In the genomic region with DNA sequence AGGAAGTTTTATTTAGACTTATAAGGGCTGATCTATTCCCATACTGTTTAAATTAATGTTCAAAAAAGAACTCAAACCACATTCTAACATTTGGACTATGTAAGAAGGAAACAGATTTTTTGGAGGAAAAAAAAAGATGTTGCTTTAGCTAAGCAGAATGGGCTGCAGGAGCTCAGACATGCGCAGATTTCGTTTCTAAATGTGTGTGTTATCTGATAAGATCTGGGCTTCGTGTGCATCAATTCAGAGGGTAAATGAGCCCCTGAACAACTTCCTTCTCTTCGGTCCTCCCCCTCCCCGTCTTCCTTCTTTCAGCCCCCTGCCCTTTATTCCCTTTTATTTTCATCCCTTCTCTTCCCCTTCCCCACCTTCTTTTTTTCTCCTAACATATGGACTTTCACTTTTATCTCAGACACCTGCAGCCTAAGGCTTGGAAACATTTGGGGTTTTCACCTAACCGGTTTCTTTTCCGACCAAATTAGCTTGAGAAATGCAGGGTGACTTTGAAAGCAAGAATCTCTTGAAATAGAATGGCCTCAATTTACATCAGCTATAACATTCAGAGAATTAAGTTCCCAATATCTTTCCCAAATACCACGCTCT, we compare ENCODE assay signal across 17 mouse cellular contexts.
DNase-seq lines count a peak whose midpoint lies in the region; ATAC-seq lines count a peak whose summit lies in the region.
"Had no signal": no experiment of that assay in that cellular context is flagged by ENCODE, and none has a peak within 500 bp of the region (broad histone marks: within the 10 kb centered on the region; RNA-seq: fewer than 3 reads in every experiment).

No protein-coding gene starts in this region.

- no peak overlapping the region for H3K4me3 ChIP-seq in forebrain, embryonic 16.5 days (replicated peaks; ENCODE audit: low read length)
- H3K4me3 ChIP-seq: heart, embryonic 15.5 days; hindbrain, embryonic 12.5 days; liver, embryonic 13.5 days had no signal

- no peaks in the 10 kb centered on the region for H3K9me3 ChIP-seq in forebrain, embryonic 16.5 days (ENCODE audit: control insufficient read depth, low read length)
- H3K9me3 ChIP-seq: heart, embryonic 15.5 days; hindbrain, embryonic 12.5 days; liver, embryonic 13.5 days had no signal

- no peaks in the 10 kb centered on the region for H3K36me3 ChIP-seq in forebrain, embryonic 16.5 days (ENCODE audit: control insufficient read depth, insufficient read depth)
- H3K36me3 ChIP-seq: G1E; heart, embryonic 15.5 days; hindbrain, embryonic 12.5 days; liver, embryonic 13.5 days had no signal

- WGBS in forebrain, embryonic 16.5 days = 73% methylated on average over 8 of the region's 8 CpGs

- peak; percentile 64 for ATAC-seq in frontal cortex, adult (ENCODE audit: low TSS enrichment)
- no peak for ATAC-seq in forebrain, embryonic 16.5 days

- no peaks in the 10 kb centered on the region for H3K27me3 ChIP-seq in forebrain, embryonic 16.5 days (replicated peaks; ENCODE audit: control insufficient read depth, insufficient read depth, low read length)
- H3K27me3 ChIP-seq: heart, embryonic 15.5 days; hindbrain, embryonic 12.5 days; liver, embryonic 13.5 days had no signal

- no peak overlapping the region for H3K9ac ChIP-seq in forebrain, embryonic 16.5 days (replicated peaks; ENCODE audit: low read depth, low read length)
- H3K9ac ChIP-seq: heart, embryonic 15.5 days; hindbrain, embryonic 12.5 days; liver, embryonic 13.5 days had no signal

- no peak for DNase-seq in frontal cortex, postnatal 14 days (ENCODE audit: low spot score in 2 of 2)
- DNase-seq in right cerebral cortex, adult 2 months (ENCODE audit: low spot score in 2 of 2) = peak; percentile 13 to 22
- DNase-seq in right cerebral cortex, postnatal 4 days = no peak
- peak; percentile 70 for DNase-seq in naive thymus-derived CD4-positive, alpha-beta T cell, adult 2 months (ENCODE audit: low read depth)
- DNase-seq in cerebellum, postnatal 10 days = no peak
- no peak for DNase-seq in cerebellum, postnatal 14 days
- DNase-seq: adrenal gland, postnatal 14 days; cerebellum, postnatal 36 days; kidney, adult 18-20 months; kidney, postnatal 25 days; liver, embryonic 13.5 days; midbrain, embryonic 14.5 days had no signal

- no peak overlapping the region for H3K27ac ChIP-seq in forebrain, embryonic 16.5 days (ENCODE audit: low read length)
- H3K27ac ChIP-seq: heart, embryonic 15.5 days; hindbrain, embryonic 12.5 days; liver, embryonic 13.5 days had no signal

- no peaks in the 10 kb centered on the region for H3K4me1 ChIP-seq in forebrain, embryonic 16.5 days (replicated peaks; ENCODE audit: control insufficient read depth, insufficient read depth, low read length)
- H3K4me1 ChIP-seq: heart, embryonic 15.5 days; hindbrain, embryonic 12.5 days; liver, embryonic 13.5 days had no signal

- H3K4me2 ChIP-seq in forebrain, embryonic 16.5 days (ENCODE audit: low read length) = no peak overlapping the region
- H3K4me2 ChIP-seq: heart, embryonic 15.5 days; hindbrain, embryonic 12.5 days; liver, embryonic 13.5 days had no signal

Comparison
In these comparisons a context has a peak if more than half of its experiments do, and no peak if none do; other contexts are left out.
1. DNase-seq: peak in right cerebral cortex, adult 2 months (2 of 2) and naive thymus-derived CD4-positive, alpha-beta T cell, adult 2 months (single experiment); none in frontal cortex, postnatal 14 days (0 of 2), right cerebral cortex, postnatal 4 days (single experiment), cerebellum, postnatal 10 days (0 of 2) and cerebellum, postnatal 14 days (0 of 2).